Mouse (Mus musculus) heart, adult 9 months (tissue): ENCODE data around the gene Pdxk.
A peak's percentile ranks its signal among the peaks of the same experiment; 100 is the strongest.

ENCODE experiments used
- DNase-seq, 2 experiments: peaks; one replicate each; pipeline ENCODE4 v3.0.0; 2022; ENCODE audit warnings: low spot score in 2 of 2

Pdxk gene

DNA sequence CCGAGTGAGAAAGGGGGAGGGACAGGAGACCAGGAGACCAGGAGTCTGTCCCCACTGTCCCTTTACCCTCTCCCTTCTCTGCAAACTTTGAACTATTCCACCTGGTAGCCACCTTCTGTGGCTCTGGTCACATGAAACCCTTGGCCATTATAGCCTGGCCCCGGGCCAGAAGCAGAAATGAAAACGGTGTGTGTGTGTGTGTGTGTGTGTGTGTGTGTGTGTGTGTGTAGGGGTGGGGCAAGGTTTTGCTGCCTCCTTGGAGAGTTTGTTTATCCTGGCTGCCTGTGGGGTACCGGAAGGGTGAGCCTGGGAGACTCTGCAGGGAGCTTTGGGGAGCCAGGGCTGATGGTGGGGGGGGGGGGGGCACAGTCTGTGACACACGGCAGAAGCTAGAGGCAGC is 4.3 kb downstream of the Pdxk start:
- no peak for DNase-seq

- DNase-seq, result peak; percentile 57 to 60
These were observed 6.2 kb downstream of the Pdxk start for GRCm38 (mm10) chr10:78458348-78459111.

DNA sequence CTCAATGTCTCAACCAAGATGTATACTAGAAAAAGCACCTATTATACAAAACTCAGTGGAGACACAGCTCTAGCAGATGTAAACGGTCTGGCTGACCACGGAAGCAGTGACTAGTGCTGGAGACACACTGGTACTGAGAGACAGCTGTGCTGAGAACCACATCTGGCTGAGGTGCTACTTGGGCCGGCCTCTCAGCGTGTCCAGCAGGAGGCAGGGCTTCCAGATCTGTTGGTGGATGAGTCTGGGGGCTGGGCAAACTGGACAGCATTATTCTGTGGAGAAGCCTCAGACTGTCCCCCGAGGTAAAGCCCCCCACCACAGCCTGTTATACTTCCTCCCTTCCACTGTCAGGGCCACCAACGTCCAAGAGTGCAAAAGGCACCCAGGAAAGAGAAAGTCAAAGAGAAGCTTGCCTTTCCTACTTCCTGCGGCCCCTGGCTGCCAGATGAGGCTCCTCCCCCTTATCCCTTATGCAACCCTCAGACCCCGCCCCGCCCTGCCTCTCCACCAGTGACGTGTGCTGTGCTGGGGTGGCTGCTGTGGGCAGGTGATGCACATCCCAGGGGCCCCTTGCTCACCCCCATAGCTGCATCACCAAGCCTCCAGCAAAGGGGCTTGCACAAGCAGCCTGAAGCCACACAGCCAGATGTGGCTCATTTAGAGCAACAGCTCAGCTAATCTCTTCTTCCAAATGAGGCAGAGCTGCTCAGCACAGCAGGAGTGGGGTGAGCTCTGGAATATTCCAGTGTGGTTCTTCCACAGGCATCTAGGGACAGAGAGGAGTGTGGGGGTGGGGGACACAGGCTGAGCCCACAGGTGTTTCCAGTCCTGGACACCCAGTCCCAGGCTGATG is 7.1 kb downstream of the Pdxk start:
- DNase-seq, result peak; percentile 70 to 73

DNA sequence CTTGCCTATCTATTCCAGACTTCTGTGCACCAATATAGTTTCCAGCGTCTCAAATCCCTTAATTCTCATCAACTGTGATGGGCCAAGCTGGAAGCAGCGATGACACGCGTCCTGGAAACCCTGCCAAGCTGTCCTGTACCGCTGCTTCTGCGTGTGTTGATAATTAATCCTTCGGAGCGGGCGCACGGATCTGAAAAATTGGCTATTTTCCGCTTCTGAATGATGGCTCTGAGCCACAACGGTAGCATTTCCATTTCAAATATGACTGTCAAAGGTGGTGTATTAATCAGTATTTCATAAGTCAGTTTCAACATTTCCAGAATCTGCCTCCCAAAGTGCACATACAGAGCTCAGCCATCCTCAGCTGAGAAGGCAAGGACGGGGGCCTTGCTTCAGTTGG is 8.1 kb downstream of the Pdxk start:
- DNase-seq, result no peak

- DNase-seq, result no peak
These were observed 12.1 kb downstream of the Pdxk start for GRCm38 (mm10) chr10:78452641-78453040.

- DNase-seq, result no peak
These were observed 14.0 kb downstream of the Pdxk start for GRCm38 (mm10) chr10:78450761-78451160.

DNA sequence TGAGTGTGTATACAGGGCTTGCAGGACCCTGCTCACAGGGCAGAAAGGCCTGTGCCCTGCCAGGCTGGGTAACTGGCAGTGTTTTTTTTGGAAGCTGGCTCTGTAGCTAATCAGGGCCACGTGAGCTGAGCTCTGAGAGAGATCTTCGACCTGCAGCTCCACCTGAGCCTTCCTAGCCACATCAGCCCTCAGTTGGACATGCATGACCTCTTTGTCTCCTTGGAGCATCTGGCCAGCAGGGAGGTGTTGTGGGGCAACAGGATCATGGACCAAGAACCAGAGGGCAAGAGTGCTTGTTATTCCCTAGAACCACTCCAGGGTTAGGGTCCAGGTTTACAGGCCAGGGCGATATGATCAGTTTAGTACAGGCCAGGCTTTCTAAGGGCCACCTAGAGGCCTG is 17.4 kb downstream of the Pdxk start:
- DNase-seq, result no peak

DNA sequence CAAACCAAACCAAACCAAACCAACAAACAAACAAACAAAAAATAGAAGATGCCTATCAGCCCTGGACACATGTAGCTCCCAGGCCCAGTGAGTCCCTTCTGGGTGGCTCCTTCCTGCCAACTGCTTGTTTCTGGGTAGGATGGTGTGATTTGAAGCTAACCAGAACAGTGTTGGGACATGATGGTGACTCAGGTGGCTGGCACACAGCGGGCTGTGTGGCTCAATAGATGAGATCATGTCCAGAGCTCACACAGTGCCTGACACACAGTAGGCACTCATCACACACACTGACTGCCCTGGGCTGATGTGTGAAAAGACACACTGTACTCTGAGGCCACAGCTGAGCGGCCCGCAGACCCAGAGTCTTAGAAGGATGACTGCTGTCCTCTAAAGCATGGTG is 18.6 kb downstream of the Pdxk start:
- no peak for DNase-seq

DNA sequence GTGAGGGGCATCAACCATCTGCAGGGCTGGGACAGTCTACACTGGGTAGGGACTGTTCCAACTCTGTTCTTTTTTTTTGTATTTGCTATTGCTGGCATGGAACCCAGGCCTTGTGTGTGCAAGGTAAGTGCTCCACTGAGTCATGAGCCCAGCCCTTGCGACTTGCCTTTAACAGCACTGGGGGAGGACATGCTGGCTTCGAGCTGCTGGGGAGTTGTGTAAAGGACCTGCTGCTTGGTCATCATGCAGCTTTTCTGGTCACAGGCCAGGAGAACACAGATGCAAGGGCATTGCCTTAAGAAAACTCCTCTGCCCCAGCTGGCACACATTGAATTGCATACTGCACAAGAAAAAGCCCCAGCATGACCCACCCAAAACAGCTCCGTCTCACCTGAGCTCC is 22.5 kb downstream of the Pdxk start:
- no peak for DNase-seq

- DNase-seq, result no peak
These were observed 23.2 kb downstream of the Pdxk start for GRCm38 (mm10) chr10:78441606-78442005.

GRCm38 (mm10) chr10:78440812-78441211 is 24.0 kb downstream of the Pdxk start:
- DNase-seq, result no peak

DNA sequence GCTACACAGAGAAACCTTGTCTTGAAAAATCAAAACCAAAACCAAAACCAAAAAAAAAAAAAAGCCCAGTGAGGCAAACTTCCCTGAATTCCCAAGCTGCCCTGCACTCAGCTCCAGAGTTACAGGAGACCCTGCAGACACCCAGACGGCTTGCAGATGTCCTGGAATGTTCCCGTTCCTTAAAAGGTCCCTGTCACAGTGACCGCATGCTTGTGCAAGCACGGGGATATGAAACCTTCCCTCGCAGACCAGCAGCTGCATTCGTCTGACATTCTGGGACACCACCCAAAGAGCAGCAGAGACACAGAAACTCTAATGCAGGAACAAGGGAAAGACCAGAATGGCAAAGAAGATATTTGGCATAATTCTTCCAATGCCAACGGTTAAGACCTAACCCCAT is 24.8 kb downstream of the Pdxk start:
- peak in 1 of 2 experiments; percentile 58 for DNase-seq

- DNase-seq, result no peak
These were observed 25.2 kb downstream of the Pdxk start for GRCm38 (mm10) chr10:78439550-78439949.

DNA sequence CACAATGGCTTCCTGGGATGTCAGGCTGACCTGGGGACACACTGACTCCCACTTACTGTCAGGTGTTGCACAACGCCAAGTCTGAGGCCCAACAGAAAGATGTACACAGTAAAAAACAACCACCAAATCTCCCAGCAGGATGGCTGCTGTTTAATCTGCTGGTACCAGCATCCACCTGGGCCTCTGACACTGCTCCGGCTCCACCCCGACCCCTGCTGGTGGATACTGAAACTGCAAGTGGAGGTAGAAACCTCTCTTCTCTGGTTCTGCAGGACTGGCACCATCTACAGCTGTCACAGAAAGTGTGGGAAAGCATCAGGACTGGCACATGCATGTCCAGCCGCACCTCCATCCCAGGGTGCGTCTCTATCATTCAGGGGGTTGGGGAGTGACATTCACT is 26.7 kb downstream of the Pdxk start:
- DNase-seq, result peak in 1 of 2 experiments; percentile 47

GRCm38 (mm10) chr10:78432853-78433252 is 31.9 kb downstream of the Pdxk start:
- no peak for DNase-seq

GRCm38 (mm10) chr10:78429776-78430175 is 35.0 kb downstream of the Pdxk start:
- no peak for DNase-seq

DNA sequence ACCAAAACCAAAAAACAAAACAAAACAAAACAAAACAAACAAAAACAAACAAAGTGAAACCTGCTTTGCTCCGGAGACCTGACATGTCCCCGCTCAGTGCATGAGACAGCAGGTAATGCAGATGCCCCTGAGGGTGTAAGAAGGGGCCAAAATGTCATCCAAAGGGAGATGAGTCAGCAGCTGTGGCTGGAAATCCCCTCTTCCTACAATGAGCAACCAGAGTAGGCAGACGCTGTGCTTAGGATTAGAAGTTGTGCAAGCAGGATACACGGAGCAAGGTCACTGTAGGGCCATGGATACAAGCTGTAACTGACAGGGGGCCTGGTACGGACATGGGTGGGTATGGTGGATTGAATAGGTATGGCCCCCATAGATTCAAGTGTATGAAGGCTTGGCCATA is 35.6 kb downstream of the Pdxk start:
- DNase-seq, result no peak

DNA sequence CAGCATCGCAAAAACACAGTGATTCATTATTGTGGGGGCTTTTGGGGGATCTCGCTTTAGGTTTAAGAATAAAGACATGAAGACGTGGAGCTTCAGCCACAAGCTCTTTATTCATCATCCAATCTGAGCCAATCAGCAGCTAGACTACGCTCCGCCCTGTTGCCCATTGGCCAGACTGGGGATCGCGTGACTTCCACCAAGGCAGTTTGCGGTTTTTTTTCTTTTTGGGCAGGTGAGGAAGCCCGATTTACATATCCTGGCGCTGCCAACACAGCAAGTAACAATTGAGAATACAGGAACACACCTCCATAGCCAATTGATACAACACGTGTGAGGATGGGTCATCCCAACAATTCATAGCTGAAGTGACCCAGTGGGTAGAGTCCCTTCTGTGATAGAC is 36.7 kb downstream of the Pdxk start:
- no peak for DNase-seq

DNA sequence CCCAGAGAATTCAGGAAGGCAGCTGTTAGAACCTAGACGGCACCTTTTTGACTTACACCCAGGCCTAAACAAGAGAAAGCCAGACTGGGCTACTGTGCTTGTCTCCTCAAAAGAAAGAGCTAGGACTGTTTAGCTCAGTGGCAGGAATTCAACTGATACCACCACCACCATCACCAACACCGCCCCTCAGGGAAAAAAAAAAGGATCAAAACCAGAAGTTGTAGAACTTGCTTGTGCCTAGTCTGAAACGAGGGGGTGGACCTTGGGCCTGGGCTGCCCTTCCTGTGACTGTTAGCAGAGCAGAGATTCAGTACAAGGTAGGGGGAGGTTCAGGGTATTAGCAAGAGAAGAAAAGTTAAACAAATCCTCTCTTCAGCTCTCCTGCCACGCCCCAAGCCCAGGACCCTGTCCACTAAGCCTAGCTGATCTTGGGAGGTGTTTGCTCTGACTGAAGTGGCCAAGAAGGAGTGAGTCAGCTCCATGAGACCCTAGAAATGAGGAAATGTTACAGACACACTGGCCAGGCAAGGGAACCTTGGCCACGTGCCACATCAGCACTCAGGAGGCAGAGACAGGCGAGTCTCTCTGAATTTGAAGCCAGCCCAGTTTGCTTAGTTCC is 38.5 kb downstream of the Pdxk start:
- peak; percentile 19 to 35 for DNase-seq

DNA sequence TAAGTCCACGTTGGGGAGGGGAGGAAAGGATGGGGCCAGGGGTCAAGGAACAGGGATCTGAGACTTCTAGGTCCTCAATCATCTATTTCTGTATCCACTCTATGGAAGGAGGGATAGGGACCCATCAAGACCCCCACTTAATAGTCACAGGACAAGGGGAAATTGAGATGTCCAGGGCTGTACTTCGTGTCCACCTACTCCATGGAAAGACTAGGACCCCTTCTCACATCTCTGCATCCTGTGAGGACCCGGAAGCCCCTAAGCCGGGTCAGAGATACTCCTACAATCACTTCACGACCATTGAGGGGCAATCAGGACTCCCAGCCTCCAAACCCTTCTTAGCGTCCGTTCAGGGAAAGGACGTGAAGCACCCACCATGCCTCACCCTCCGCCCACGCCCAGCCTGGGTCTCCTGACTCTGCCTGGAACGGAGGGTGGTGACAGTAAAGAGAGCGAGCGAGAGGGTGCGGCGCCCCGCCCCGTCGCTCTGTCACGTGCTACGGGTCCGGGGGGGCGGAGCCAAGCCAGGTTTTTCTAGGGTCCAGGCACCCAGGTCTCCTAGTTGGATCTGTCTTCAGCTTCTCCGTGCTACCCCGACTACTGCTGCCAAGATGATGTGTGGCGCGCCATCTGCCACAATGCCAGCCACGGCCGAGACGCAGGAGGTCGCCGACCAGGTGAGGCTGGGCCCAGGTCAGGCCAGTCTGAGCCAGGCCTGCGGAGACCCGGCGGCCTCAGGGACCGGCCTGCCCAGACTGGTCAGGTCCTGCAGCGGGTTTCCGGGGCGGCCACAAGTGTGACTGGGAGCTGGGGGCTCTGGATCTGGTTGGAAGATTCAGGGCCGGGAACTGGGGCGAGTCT is 39.4 kb downstream of the Pdxk start, which contains the start of gene Cstb:
Cstb (plus strand) TSS at position 489 of the 861 bp plus-strand sequence.
- peak; percentile 79 to 81 for DNase-seq

DNA sequence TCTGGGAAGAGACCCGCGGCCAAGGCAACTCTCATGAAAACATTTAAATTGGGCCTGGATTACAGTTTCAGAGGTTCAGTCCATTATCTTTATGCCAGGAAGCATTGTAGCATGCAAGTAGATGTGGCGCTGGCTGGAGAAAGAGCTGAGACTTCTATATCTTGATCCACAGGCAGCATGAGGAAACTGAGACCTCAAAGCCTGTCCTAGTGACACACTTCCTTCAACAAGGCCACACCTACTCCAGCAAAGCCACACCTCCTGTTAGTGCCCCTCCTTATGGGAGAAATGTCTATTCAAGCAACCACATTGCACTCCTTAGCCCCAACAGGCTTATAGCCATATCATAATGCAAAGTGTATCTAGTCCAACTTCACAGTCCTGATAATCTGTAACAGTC is 42.2 kb downstream of the Pdxk start:
- DNase-seq, result no peak

DNA sequence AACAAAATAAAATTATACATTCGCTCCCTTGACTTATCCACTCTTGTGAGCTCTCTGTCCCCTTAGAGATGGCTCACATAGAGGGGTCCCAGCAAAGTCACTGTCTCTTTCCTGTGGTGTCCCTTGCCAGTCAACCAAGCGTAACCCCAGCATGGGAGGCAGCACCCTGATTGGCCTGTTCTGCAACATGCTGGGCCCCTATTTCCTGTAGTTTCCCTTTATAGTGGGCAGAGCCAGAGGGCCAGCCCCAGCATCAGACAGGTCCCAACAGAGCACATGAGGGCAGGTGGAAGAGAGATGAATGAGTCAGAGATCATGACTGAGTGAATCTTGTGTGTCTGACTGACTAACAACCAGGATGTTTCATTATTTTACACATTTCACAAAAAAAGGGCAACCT is 43.8 kb downstream of the Pdxk start:
- no peak for DNase-seq
